30 mouse cellular contexts compared by ENCODE assay signal in genomic region chr8:72766777-72767176, GRCm38 (mm10). TPM values are rescaled to one million over a fixed set of nuclear protein-coding genes. Genes with fewer than 3 reads are reported as not detected.
A peak's percentile ranks its signal among the peaks of the same experiment; 100 is the strongest.
DNase-seq lines count a peak whose midpoint lies in the region; ATAC-seq and TF ChIP-seq lines count a peak whose summit lies in the region.
"Had no signal": no experiment of that assay in that cellular context is flagged by ENCODE, and none has a peak within 500 bp of the region (broad histone marks: within the 10 kb centered on the region; RNA-seq: fewer than 3 reads in every experiment).

No protein-coding gene starts in this region.

- no peak for ATAC-seq in kidney, embryonic 14.5 days (ENCODE audit: low FRiP score, low TSS enrichment)
- ATAC-seq in midbrain, embryonic 13.5 days = peak; percentile 73
- ATAC-seq: CD4-positive, CD25-positive, alpha-beta regulatory T cell, adult 4 months; forebrain, embryonic 14.5 days; intestine, postnatal 0 days had no signal

- peak; percentile 51 for DNase-seq in heart, embryonic 10.5 days (ENCODE audit: low spot score)
- DNase-seq in heart, postnatal 36 days = no peak
- peak; percentile 0 for DNase-seq in kidney, postnatal 14 days
- peak; percentile 52 for DNase-seq in brain, embryonic 14.5 days (ENCODE audit: low read depth)
- DNase-seq in thymus, postnatal 0 days (ENCODE audit: low spot score) = no peak
- DNase-seq in left cerebral cortex, adult 2 months (ENCODE audit: extremely low spot score in 1 of 2, low spot score in 2 of 2) = no peak
- DNase-seq: cerebellum, adult 11-12 months; cerebellum, adult 9-11 months; gastrocnemius, postnatal 25 days; heart, adult 18-20 months; heart, postnatal 10 days; layer of hippocampus, adult 9-11 months; liver; lung, embryonic 14.5 days; lung, postnatal 14 days; right cerebral cortex, postnatal 14 days; thymus, adult 18-20 months; thymus, postnatal 36 days had no signal

- H3K4me2 ChIP-seq in kidney, embryonic 14.5 days (replicated peaks; ENCODE audit: low read depth, low read length) = no peak overlapping the region
- H3K4me2 ChIP-seq in midbrain, embryonic 13.5 days (replicated peaks) = no peak overlapping the region
- H3K4me2 ChIP-seq: embryonic facial prominence, embryonic 12.5 days; heart, embryonic 13.5 days; hindbrain, embryonic 12.5 days; lung, embryonic 14.5 days; neural tube, embryonic 13.5 days had no signal

- H3K4me1 ChIP-seq in heart, embryonic 10.5 days = peaks cover under 1% of the 10 kb centered on the region; the same call in 1 of the 2 replicates
- H3K4me1 ChIP-seq in kidney, embryonic 14.5 days (ENCODE audit: control insufficient read depth, insufficient read depth, low read length) = no peaks in the 10 kb centered on the region
- 0 out of 2 replicates have a peak, but pooled peaks cover 7% of the 10 kb centered on the region for H3K4me1 ChIP-seq in midbrain, embryonic 13.5 days (replicated peaks)
- H3K4me1 ChIP-seq: embryonic facial prominence, embryonic 12.5 days; heart, embryonic 13.5 days had no signal

- no peak overlapping the region for H3K9ac ChIP-seq in kidney, embryonic 14.5 days (ENCODE audit: low read depth, low read length)
- no peak overlapping the region for H3K9ac ChIP-seq in midbrain, embryonic 13.5 days (replicated peaks)
- H3K9ac ChIP-seq: embryonic facial prominence, embryonic 12.5 days; heart, embryonic 13.5 days; hindbrain, embryonic 12.5 days; liver, embryonic 14.5 days; lung, embryonic 14.5 days; neural tube, embryonic 13.5 days had no signal

- H3K27ac ChIP-seq in heart, embryonic 10.5 days = no peak overlapping the region
- no peak overlapping the region for H3K27ac ChIP-seq in kidney, embryonic 14.5 days (ENCODE audit: low read depth, low read length)
- no peak overlapping the region for H3K27ac ChIP-seq in midbrain, embryonic 13.5 days
- H3K27ac ChIP-seq in left cerebral cortex, adult 2 months = no peak overlapping the region
- H3K27ac ChIP-seq: embryonic facial prominence, embryonic 12.5 days; heart, embryonic 13.5 days; hindbrain, embryonic 12.5 days; kidney, postnatal 0 days; liver, embryonic 14.5 days; neural tube, embryonic 13.5 days had no signal

- no peak for TF ChIP-seq POLR2A in brain, embryonic 14.5 days (IDR thresholded peaks at IDR 0.05; ENCODE audit: borderline replicate concordance, extremely low read depth, insufficient read depth, insufficient read length, poor library complexity, severe bottlenecking)

- intact Hi-C loops in heart, postnatal 36 days (cut with DNase I) = no loop called here
- intact Hi-C loops in left cerebral cortex, adult 2 months (cut with DNase I) = no loop called here

- TF ChIP-seq CTCF in brain, embryonic 14.5 days (IDR thresholded peaks at IDR 0.05; ENCODE audit: borderline replicate concordance, extremely low read depth, insufficient read depth, insufficient read length) = no peak
- TF ChIP-seq CTCF in left cerebral cortex, adult 2 months (IDR thresholded peaks at IDR 0.05) = no peak

- no peaks in the 10 kb centered on the region for H3K9me3 ChIP-seq in heart, embryonic 10.5 days
- H3K9me3 ChIP-seq in kidney, embryonic 14.5 days (ENCODE audit: control insufficient read depth, low read length) = no peaks in the 10 kb centered on the region
- H3K9me3 ChIP-seq in midbrain, embryonic 13.5 days = no peaks in the 10 kb centered on the region
- H3K9me3 ChIP-seq: embryonic facial prominence, embryonic 12.5 days; heart, embryonic 13.5 days; hindbrain, embryonic 12.5 days; neural tube, embryonic 13.5 days had no signal

- H3K4me3 ChIP-seq in heart, embryonic 10.5 days = no peak overlapping the region
- no peak overlapping the region for H3K4me3 ChIP-seq in kidney, embryonic 14.5 days (ENCODE audit: low read length)
- no peak overlapping the region for H3K4me3 ChIP-seq in midbrain, embryonic 13.5 days (replicated peaks)
- no peak overlapping the region for H3K4me3 ChIP-seq in left cerebral cortex, adult 2 months
- H3K4me3 ChIP-seq: embryonic facial prominence, embryonic 12.5 days; heart, embryonic 13.5 days; hindbrain, embryonic 12.5 days; neural tube, embryonic 13.5 days had no signal

- no peaks in the 10 kb centered on the region for H3K27me3 ChIP-seq in heart, embryonic 10.5 days (ENCODE audit: insufficient read depth, poor library complexity, severe bottlenecking)
- no peaks in the 10 kb centered on the region for H3K27me3 ChIP-seq in kidney, embryonic 14.5 days (ENCODE audit: control insufficient read depth, insufficient read depth, low read length)
- H3K27me3 ChIP-seq in midbrain, embryonic 13.5 days = peaks cover 20% of the 10 kb centered on the region; the same call in 1 of the 2 replicates
- H3K27me3 ChIP-seq: embryonic facial prominence, embryonic 12.5 days; heart, embryonic 13.5 days; hindbrain, embryonic 12.5 days; neural tube, embryonic 13.5 days had no signal

- 37% methylated on average over 7 of the region's 7 CpGs for WGBS in heart, embryonic 10.5 days
- 30% methylated on average over 7 of the region's 7 CpGs for WGBS in kidney, embryonic 14.5 days
- WGBS in midbrain, embryonic 13.5 days = 27% methylated on average over 7 of the region's 7 CpGs

- H3K36me3 ChIP-seq in heart, embryonic 10.5 days = no peaks in the 10 kb centered on the region
- no peaks in the 10 kb centered on the region for H3K36me3 ChIP-seq in kidney, embryonic 14.5 days (ENCODE audit: control insufficient read depth, insufficient read depth, low read length)
- H3K36me3 ChIP-seq in midbrain, embryonic 13.5 days = no peaks in the 10 kb centered on the region
- H3K36me3 ChIP-seq: embryonic facial prominence, embryonic 12.5 days; heart, embryonic 13.5 days; hindbrain, embryonic 12.5 days; neural tube, embryonic 13.5 days had no signal

RNA-seq across cellular contexts. Expression of gene F2rl3, which starts 5.1 kb away (rescaled TPM):
- polyA plus RNA-seq in heart, embryonic 10.5 days (2016; fragmentation: Nextera tagmentation; extraction: Ambion mirVana) = 1.1 and 2.3 TPM in 2 replicates
- 1 to 10 TPM; 1.1 to 2.1 TPM for total RNA-seq in heart, postnatal 36 days (2021)
- 3.3 and 3.7 TPM in 2 replicates for polyA plus RNA-seq in kidney, embryonic 14.5 days (2014; fragmentation: Nextera tagmentation; extraction: Ambion mirVana)
- 1.5 TPM in 2 replicates for polyA plus RNA-seq in brain, embryonic 14.5 days (2012; rRNA removed)
- 0.30 and 0.40 TPM in 2 replicates for polyA plus RNA-seq in midbrain, embryonic 13.5 days (2015; fragmentation: Nextera tagmentation; extraction: Ambion mirVana)
- 4.6 and 6.5 TPM in 2 replicates for polyA plus RNA-seq in thymus, postnatal 0 days (2015; fragmentation: Nextera tagmentation; extraction: Ambion mirVana)
- total RNA-seq in left cerebral cortex, adult 2 months (2021) = not detected
- total RNA-seq: left cerebral cortex, postnatal 14 days had no signal

RNA-seq across cellular contexts. Expression of gene Sin3b, which starts 43.7 kb away (rescaled TPM):
- 151 and 158 TPM in 2 replicates for polyA plus RNA-seq in heart, embryonic 10.5 days (2016; fragmentation: Nextera tagmentation; extraction: Ambion mirVana)
- 10 to 100 TPM; 77.3 to 80.6 TPM for total RNA-seq in heart, postnatal 36 days (2021)
- 165 and 182 TPM in 2 replicates for polyA plus RNA-seq in kidney, embryonic 14.5 days (2014; fragmentation: Nextera tagmentation; extraction: Ambion mirVana)
- 180 and 189 TPM in 2 replicates for polyA plus RNA-seq in brain, embryonic 14.5 days (2012; rRNA removed)
- 176 and 182 TPM in 2 replicates for polyA plus RNA-seq in midbrain, embryonic 13.5 days (2015; fragmentation: Nextera tagmentation; extraction: Ambion mirVana)
- 463 and 506 TPM in 2 replicates for polyA plus RNA-seq in thymus, postnatal 0 days (2015; fragmentation: Nextera tagmentation; extraction: Ambion mirVana)
- 100 to 1,000 TPM; 148 to 162 TPM for total RNA-seq in left cerebral cortex, adult 2 months (2021)

Comparison
In these comparisons a context has a peak if more than half of its experiments do, and no peak if none do; other contexts are left out.
1. DNase-seq: peak in heart, embryonic 10.5 days (single experiment), kidney, postnatal 14 days (single experiment) and brain, embryonic 14.5 days (single experiment); none in heart, postnatal 36 days (0 of 2), thymus, postnatal 0 days (single experiment) and left cerebral cortex, adult 2 months (0 of 2).